Mouse (Mus musculus): Measurements from ENCODE around the gene Gm15557. TPM values are rescaled to one million over a fixed set of nuclear protein-coding genes. Genes with fewer than 3 reads are reported as not detected.

The Gm15557 gene
- total RNA-seq, 1 experiment from 2014 or later, result not detected

Other genes with a start within 250 kb of the Gm15557 start
- gene Trpc4ap, start 248.3 kb upstream of the Gm15557 start, total RNA-seq (2017), result 82.7 and 112 TPM in 2 replicates
- gene Edem2, start 211.3 kb upstream of the Gm15557 start, total RNA-seq (2017), result 44.5 and 48.5 TPM in 2 replicates
- gene Gm17581, start 204.9 kb upstream of the Gm15557 start, total RNA-seq (2017), result not detected in 2 replicates
- gene Procr, start 189.6 kb upstream of the Gm15557 start, total RNA-seq (2017), result 71.9 and 78.0 TPM in 2 replicates
- 0.10 TPM in 1 of 2 replicates, not detected in the other for gene Mmp24, start 165.4 kb upstream of the Gm15557 start, total RNA-seq (2017)
- gene BC029722, start 121.3 kb upstream of the Gm15557 start, total RNA-seq (2017), result 21.0 and 27.2 TPM in 2 replicates
- 32.9 and 107 TPM in 2 replicates for gene Eif6, start 113.8 kb upstream of the Gm15557 start, total RNA-seq (2017)
- gene Fam83c, start 105.9 kb upstream of the Gm15557 start, total RNA-seq (2017), result not detected in 2 replicates
- 28.0 and 59.3 TPM in 2 replicates for gene Uqcc1, start 10.4 kb upstream of the Gm15557 start, total RNA-seq (2017)
- not detected in 2 replicates for gene Gdf5, start 4.6 kb downstream of the Gm15557 start, total RNA-seq (2017)
- 30.9 and 66.9 TPM in 2 replicates for gene Cep250, start 15.7 kb downstream of the Gm15557 start, total RNA-seq (2017)
- gene 6430550D23Rik, start 67.2 kb downstream of the Gm15557 start, total RNA-seq (2017), result 0.69 and 1.4 TPM in 2 replicates
- 84.0 and 97.9 TPM in 2 replicates for gene Ergic3, start 67.3 kb downstream of the Gm15557 start, total RNA-seq (2017)
- gene Fer1l4, start 112.2 kb downstream of the Gm15557 start, total RNA-seq (2017), result not detected in 2 replicates
- 2.2 and 3.9 TPM in 2 replicates for gene Spag4, start 124.4 kb downstream of the Gm15557 start, total RNA-seq (2017)
- gene Cpne1, start 171.2 kb downstream of the Gm15557 start, total RNA-seq (2017), result 19.0 and 19.3 TPM in 2 replicates
- gene Rbm12, start 171.2 kb downstream of the Gm15557 start, total RNA-seq (2017), result 30.1 and 79.7 TPM in 2 replicates
- 44.1 and 94.3 TPM in 2 replicates for gene Gm28036, start 186.4 kb downstream of the Gm15557 start, total RNA-seq (2017)
- gene Romo1, start 203.3 kb downstream of the Gm15557 start, total RNA-seq (2017), result 10.6 and 18.3 TPM in 2 replicates
- 32.7 and 37.4 TPM in 2 replicates for gene Nfs1, start 203.5 kb downstream of the Gm15557 start, total RNA-seq (2017)
- gene Rbm39, start 239.5 kb downstream of the Gm15557 start, total RNA-seq (2017), result 988 and 1,114 TPM in 2 replicates